Mouse (Mus musculus) cerebellum, adult 2 months (tissue): ENCODE measurements at regions not wholly inside any gene's neighbourhood (a gene's known extent, or its start where the extent isn't known, plus 50 kb on each side); places are given as distances from the start of the nearest gene placed in this dataset.

Experiments used
- CTCF ChIP-seq: fragments of 200-500 bp; IDR thresholded peaks from 2 replicates; pipeline ENCODE4 v1.5.1; 2011; ENCODE audit warnings: low read depth, mild to moderate bottlenecking, control low read depth, low read length, moderate library complexity, borderline replicate concordance; ENCODE audit not compliant: insufficient read depth
- POLR2A ChIP-seq: fragments of 200-500 bp; IDR thresholded peaks from 2 replicates; pipeline ENCODE4 v1.6.1; 2011; ENCODE audit warnings: low read length, control low read depth, borderline replicate concordance; ENCODE audit not compliant: insufficient read depth

DNA sequence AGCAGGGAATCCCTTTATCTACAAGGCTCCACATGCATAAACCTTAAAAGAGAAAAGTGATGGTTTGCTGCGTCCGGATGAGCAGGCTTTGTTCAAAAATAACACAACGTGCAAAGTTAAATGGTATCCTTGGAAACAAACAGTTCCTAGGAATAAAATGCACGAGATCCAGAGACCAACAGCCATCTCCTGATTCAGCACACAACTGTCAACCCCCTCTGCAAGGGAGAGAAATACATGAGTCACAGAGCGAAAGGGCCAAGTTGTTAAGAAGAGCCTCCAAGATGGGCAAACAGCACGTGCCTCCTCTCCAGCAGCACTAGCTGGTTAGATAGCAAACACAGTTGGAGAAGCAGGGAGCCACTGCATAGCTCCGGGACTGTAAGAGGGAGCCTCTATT lies 61.2 kb upstream of the Coro2b start:
- TF ChIP-seq CTCF (no peak), POLR2A (no peak)
